Mouse (Mus musculus) liver, embryonic 13.5 days (tissue): ENCODE measurements around the gene Hspa2. TPM values are rescaled to one million over a fixed set of nuclear protein-coding genes. Genes with fewer than 3 reads are reported as not detected.

Source experiments
- ATAC-seq: fragments of 200-750 bp; cut with Nextera tagmentation; 2 replicates; pipeline ENCODE4 v1.8.0; 2017; ENCODE audit warnings: low read depth, mild to moderate bottlenecking, moderate number of reproducible peaks, moderate library complexity
- DNase-seq: peaks from one replicate; pipeline ENCODE4 v3.0.0; 2022
- H3K27ac ChIP-seq: fragments of 300-500 bp; sonication (generic); 2 replicates; pipeline ENCODE4 v1.5.1; 2015; ENCODE audit warnings: moderate library complexity, mild to moderate bottlenecking, inconsistent platforms
- H3K27me3 ChIP-seq: fragments of 300-500 bp; sonication (generic); 2 replicates; pipeline ENCODE4 v1.6.1; 2015; ENCODE audit warnings: mild to moderate bottlenecking, inconsistent platforms
- H3K36me3 ChIP-seq: fragments of 300-500 bp; sonication (generic); 2 replicates; pipeline ENCODE4 v1.6.1; 2015; ENCODE audit warnings: mild to moderate bottlenecking, inconsistent platforms
- H3K4me1 ChIP-seq: fragments of 300-500 bp; sonication (generic); replicated peaks from 2 replicates; pipeline ENCODE4 v1.6.1; 2015; ENCODE audit warnings: inconsistent platforms
- H3K4me2 ChIP-seq: fragments of 300-500 bp; sonication (generic); 2 replicates; pipeline ENCODE4 v1.6.1; 2015; ENCODE audit warnings: inconsistent platforms, mild to moderate bottlenecking, moderate library complexity
- H3K4me3 ChIP-seq: fragments of 300-500 bp; sonication (generic); replicated peaks from 2 replicates; pipeline ENCODE4 v1.5.1; 2015; ENCODE audit warnings: mild to moderate bottlenecking, inconsistent platforms
- H3K9ac ChIP-seq: fragments of 300-500 bp; sonication (generic); 2 replicates; pipeline ENCODE4 v1.6.1; 2015; ENCODE audit warnings: mild to moderate bottlenecking, inconsistent platforms
- H3K9me3 ChIP-seq: fragments of 300-500 bp; sonication (generic); replicated peaks from 2 replicates; pipeline ENCODE4 v1.6.1; 2016; ENCODE audit warnings: inconsistent platforms
- WGBS: fragments of 180-500 bp; shearing (Covaris S2); methylation state at CpG from one replicate; pipeline ENCODE4 v1.1.7; 2015; ENCODE audit not compliant: insufficient replicate concordance; 5-methylcytosine and 5-hydroxymethylcytosine counted together
- polyA plus RNA-seq: library from polyadenylated mRNA; unstranded; fragments of >200 nt; fragmentation: Nextera tagmentation; extraction: Ambion mirVana; gene quantifications from 2 replicates; pipeline ENCODE4 v1.2.1, GENCODE M21; 2015

The Hspa2 gene
- polyA plus RNA-seq: 1.7 and 2.4 TPM in 2 replicates

- H3K9me3 ChIP-seq: no peaks in the 10 kb centered on the region
- ATAC-seq (peak; percentile 89), DNase-seq (peak; percentile 98)
- H3K4me2 ChIP-seq: peak within 1 kb of the TSS; percentile 93
- H3K27ac ChIP-seq: peak within 1 kb of the TSS; percentile 84
- H3K4me3 ChIP-seq: peak within 1 kb of the TSS; percentile 75
- no peaks in the 10 kb centered on the region for H3K36me3 ChIP-seq
- H3K9ac ChIP-seq: peak within 1 kb of the TSS; percentile 77
- WGBS: under 1% methylated on average over 54 of the region's 54 CpGs
- H3K4me1 ChIP-seq: peaks cover 37% of the 10 kb centered on the region
- H3K27me3 ChIP-seq: peaks cover 47% of the 10 kb centered on the region
These were observed at the start of gene Hspa2 for GRCm38 (mm10) chr12:76403886-76404537. Gene Hspa2, plus strand, starts transcription at chr12:76404176.

- H3K9ac ChIP-seq: no peak overlapping the region
- peak overlapping the region; percentile 37; the same call in 1 of the 2 replicates for H3K27ac ChIP-seq
- H3K36me3 ChIP-seq: peaks cover 8% of the 10 kb centered on the region
- H3K4me3 ChIP-seq: no peak overlapping the region
- WGBS: 67% methylated on average over 1 of the region's 1 CpGs
- H3K4me2 ChIP-seq: no peak overlapping the region
- ATAC-seq: no peak
- no peaks in the 10 kb centered on the region for H3K9me3 ChIP-seq
- H3K27me3 ChIP-seq: no peaks in the 10 kb centered on the region
- no peak for DNase-seq
- peaks cover 55% of the 10 kb centered on the region for H3K4me1 ChIP-seq
These were observed 43.1 kb upstream of the Hspa2 start for GRCm38 (mm10) chr12:76360868-76361267.

- Histone ChIP-seq H3K36me3 (peaks cover 8% of the 10 kb centered on the region), H3K4me2 (peak overlapping the region; percentile 40), H3K27me3 (no peaks in the 10 kb centered on the region), H3K9me3 (no peaks in the 10 kb centered on the region), H3K4me1 (peaks cover 63% of the 10 kb centered on the region), H3K27ac (peak overlapping the region; percentile 87), H3K4me3 (no peak overlapping the region), H3K9ac (peak overlapping the region; percentile 59)
- ATAC-seq (peak; percentile 71), DNase-seq (no peak)
- 17% methylated on average over 9 of the region's 9 CpGs for WGBS
These were observed 42.3 kb upstream of the Hspa2 start for GRCm38 (mm10) chr12:76361405-76362302.

- Histone ChIP-seq H3K9me3 (no peaks in the 10 kb centered on the region), H3K9ac (peak overlapping the region; percentile 59), H3K4me1 (peaks cover 69% of the 10 kb centered on the region), H3K4me3 (no peak overlapping the region), H3K27ac (peak overlapping the region; percentile 87), H3K4me2 (peak overlapping the region; percentile 40), H3K27me3 (no peaks in the 10 kb centered on the region), H3K36me3 (peaks cover 7% of the 10 kb centered on the region)
- 20% methylated on average over 9 of the region's 9 CpGs for WGBS
- DNase-seq (no peak), ATAC-seq (peak; percentile 16; the same call in 1 of the 2 replicates)
These were observed 41.7 kb upstream of the Hspa2 start for GRCm38 (mm10) chr12:76362303-76362676.

- no peak overlapping the region; the same call in 1 of the 2 replicates for H3K4me3 ChIP-seq
- H3K4me1 ChIP-seq: peaks cover 73% of the 10 kb centered on the region
- 63% methylated on average over 3 of the region's 3 CpGs for WGBS
- no peak for DNase-seq
- H3K9ac ChIP-seq: no peak overlapping the region
- H3K27me3 ChIP-seq: no peaks in the 10 kb centered on the region
- H3K4me2 ChIP-seq: no peak overlapping the region
- ATAC-seq: no peak
- peaks cover 2% of the 10 kb centered on the region; the same call in 1 of the 2 replicates for H3K36me3 ChIP-seq
- H3K9me3 ChIP-seq: no peaks in the 10 kb centered on the region
- peak overlapping the region; percentile 15 for H3K27ac ChIP-seq
These were observed 37.7 kb upstream of the Hspa2 start for GRCm38 (mm10) chr12:76366276-76366675.

- ATAC-seq (no peak), DNase-seq (no peak)
- Histone ChIP-seq H3K27me3 (no peaks in the 10 kb centered on the region), H3K9ac (peak overlapping the region; percentile 98), H3K4me3 (peak overlapping the region; percentile 91), H3K4me2 (peak overlapping the region; percentile 89), H3K27ac (peak overlapping the region; percentile 97), H3K4me1 (peaks cover 72% of the 10 kb centered on the region), H3K9me3 (no peaks in the 10 kb centered on the region), H3K36me3 (peaks cover 2% of the 10 kb centered on the region; the same call in 1 of the 2 replicates)
- 18% methylated on average over 14 of the region's 14 CpGs for WGBS
These were observed 36.6 kb upstream of the Hspa2 start for GRCm38 (mm10) chr12:76367096-76367995.

GRCm38 (mm10) chr12:76368201-76368789 is 35.7 kb upstream of the Hspa2 start:
- no peak for ATAC-seq

GRCm38 (mm10) chr12:76368790-76369205 is 35.2 kb upstream of the Hspa2 start:
- Histone ChIP-seq H3K27me3 (no peaks in the 10 kb centered on the region), H3K4me2 (peak overlapping the region; percentile 89), H3K36me3 (peaks cover under 1% of the 10 kb centered on the region; the same call in 1 of the 2 replicates), H3K4me3 (peak overlapping the region; percentile 91), H3K4me1 (peaks cover 70% of the 10 kb centered on the region), H3K9me3 (no peaks in the 10 kb centered on the region), H3K27ac (peak overlapping the region; percentile 97), H3K9ac (peak overlapping the region; percentile 98)
- DNase-seq (no peak), ATAC-seq (peak; percentile 45)
- WGBS: under 1% methylated on average over 26 of the region's 26 CpGs

More at GRCm38 (mm10) chr12:76368201-76368789, 35.7 kb upstream of the Hspa2 start:
- H3K27ac ChIP-seq: peak overlapping the region; percentile 97
- H3K4me3 ChIP-seq: peak overlapping the region; percentile 91
- H3K27me3 ChIP-seq: no peaks in the 10 kb centered on the region
- H3K4me2 ChIP-seq: peak overlapping the region; percentile 89
- WGBS: 8% methylated on average over 9 of the region's 9 CpGs
- H3K9ac ChIP-seq: peak overlapping the region; percentile 98
- no peaks in the 10 kb centered on the region for H3K9me3 ChIP-seq
- no peak for DNase-seq
- peaks cover 2% of the 10 kb centered on the region; the same call in 1 of the 2 replicates for H3K36me3 ChIP-seq
- H3K4me1 ChIP-seq: peaks cover 71% of the 10 kb centered on the region

- H3K9ac ChIP-seq: peak within 1 kb of the TSS; percentile 98
- no peaks in the 10 kb centered on the region for H3K27me3 ChIP-seq
- no peaks in the 10 kb centered on the region for H3K9me3 ChIP-seq
- H3K27ac ChIP-seq: peak within 1 kb of the TSS; percentile 97
- H3K4me3 ChIP-seq: peak within 1 kb of the TSS; percentile 91
- peak; percentile 77 for DNase-seq
- H3K36me3 ChIP-seq: no peaks in the 10 kb centered on the region
- under 1% methylated on average over 95 of the region's 96 CpGs for WGBS
- ATAC-seq: peak; percentile 75
- peak within 1 kb of the TSS; percentile 89 for H3K4me2 ChIP-seq
- peaks cover 70% of the 10 kb centered on the region for H3K4me1 ChIP-seq
These were observed 34.6 kb upstream of the Hspa2 start, which contains the start of gene Zbtb25 for GRCm38 (mm10) chr12:76369206-76369977. Gene Zbtb25, minus strand, starts transcription at chr12:76369602.
